Mouse (Mus musculus) embryonic fibroblast, embryonic 13.5 days (primary cell): Measurements from ENCODE around the gene Sez6.

Source experiments
- CTCF ChIP-seq: IDR thresholded peaks from 2 replicates; pipeline ENCODE4 v1.5.1; 2011; ENCODE audit warnings: mild to moderate bottlenecking, control low read depth, low read length, moderate library complexity, borderline replicate concordance; ENCODE audit not compliant: insufficient read depth
- POLR2A ChIP-seq: IDR thresholded peaks from 2 replicates; pipeline ENCODE4 v1.6.1; 2011; ENCODE audit warnings: low read depth, mild to moderate bottlenecking, control low read depth, low read length, moderate library complexity

DNA sequence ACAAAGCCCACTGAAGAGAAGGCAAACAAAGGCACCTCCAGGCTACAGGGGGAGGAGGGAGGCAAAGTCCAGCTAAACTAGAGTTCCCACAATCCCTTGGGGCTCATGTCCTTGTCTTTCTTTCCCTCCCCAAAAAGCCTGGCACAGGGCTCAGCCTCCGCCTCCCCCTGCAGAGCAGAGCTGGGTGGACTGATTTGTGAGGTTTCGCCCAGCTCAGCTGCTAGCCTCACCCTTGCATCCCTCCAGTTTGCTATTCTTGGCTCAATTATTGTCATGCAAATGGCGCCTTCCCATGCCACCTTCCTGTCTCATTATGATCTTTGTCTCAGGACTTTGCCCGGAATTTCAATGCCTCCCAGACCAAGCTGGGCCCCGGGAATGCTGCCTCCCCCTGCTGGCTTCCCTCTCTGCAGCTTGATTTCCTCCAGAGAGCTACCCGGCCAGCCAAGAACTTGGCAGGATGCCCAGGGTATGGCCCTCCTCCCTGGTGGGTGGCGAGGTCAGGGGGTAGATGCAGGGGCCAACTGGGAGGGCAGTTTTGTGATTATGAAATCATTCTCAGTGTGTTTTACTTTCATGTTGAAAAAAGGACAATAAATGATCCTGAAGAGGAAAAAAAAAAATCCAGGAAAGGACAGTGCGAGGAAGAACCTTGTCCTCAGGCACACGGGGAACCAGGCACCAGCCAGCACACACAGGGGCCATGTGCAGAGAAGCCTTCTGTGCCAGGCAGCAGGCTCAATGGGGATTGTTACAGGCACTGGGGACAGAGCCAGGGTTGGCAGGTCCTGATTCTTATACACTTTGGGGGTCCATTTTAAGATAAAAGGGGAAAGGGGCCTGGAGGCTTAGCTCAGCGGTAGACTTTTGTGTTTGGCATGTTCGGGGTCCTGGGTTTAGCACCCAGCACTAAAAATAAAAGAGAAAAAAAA lies 36.5 kb upstream of the Sez6 start, which contains the start of gene Pipox:
- no peak for TF ChIP-seq POLR2A
- no peak for TF ChIP-seq CTCF
